Mouse (Mus musculus): ENCODE results near the gene Galnt9. TPM values are rescaled to one million over a fixed set of nuclear protein-coding genes. Genes with fewer than 3 reads are reported as not detected.

Gene Galnt9
- 0.54 TPM for polyA plus RNA-seq (2015; fragmentation: Illumina TruSeq; extraction: RNeasy Lipid Tissue Mini Kit (QIAGEN cat#74804); ENCODE audit: insufficient read depth, low read depth, low replicate concordance)

DNA sequence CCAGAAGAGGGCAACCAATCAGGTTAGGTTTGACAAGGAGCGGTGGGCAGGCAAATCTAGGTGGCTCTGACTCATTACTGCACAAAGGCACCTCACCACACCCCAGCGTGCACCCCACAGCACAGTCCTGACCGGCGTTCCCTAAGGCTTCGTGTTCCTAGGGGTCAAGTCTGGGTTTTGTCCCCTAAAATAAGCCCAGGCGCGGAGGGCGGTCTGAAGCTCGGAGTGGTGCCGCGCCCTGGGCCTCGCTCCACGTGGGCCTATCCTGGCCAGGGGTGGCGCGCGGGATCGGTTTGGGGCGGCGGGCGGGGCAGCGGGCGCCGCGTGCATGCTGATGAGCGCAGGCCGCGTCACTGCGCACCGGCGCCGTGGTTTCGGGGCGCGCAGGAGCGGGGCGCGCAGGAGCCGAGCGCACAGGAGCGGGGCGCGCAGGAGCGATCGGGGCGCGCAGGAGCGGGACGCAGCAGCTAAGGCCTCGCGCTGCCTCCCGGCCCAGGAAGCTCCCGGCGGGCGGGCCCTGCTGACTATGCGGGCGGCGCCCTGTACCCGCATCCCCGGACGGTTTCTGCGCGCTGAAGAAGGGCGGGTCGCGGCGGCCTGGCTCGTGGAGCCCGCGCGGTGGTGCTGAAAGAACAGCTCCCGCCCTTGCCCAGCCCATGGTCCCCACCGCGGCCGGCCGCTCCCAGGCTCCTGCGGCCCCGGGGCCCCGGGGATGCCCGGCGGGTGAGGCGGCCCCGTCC lies at the start of gene Galnt9:
Galnt9 (plus strand) TSS at position 405 of the 740 bp plus-strand sequence.

GRCm38 (mm10) chr5:110652719-110653648 lies 108.8 kb downstream of the Galnt9 start, which contains the start of the genes Noc4l and Ddx51:
TSS of gene Noc4l (minus strand) at chr5:110653417.
TSS of gene Ddx51 (plus strand) at chr5:110653451.

Other genes starting within 250 kb of the Galnt9 start
- not detected for gene P2rx2, start 201.1 kb upstream of the Galnt9 start, polyA plus RNA-seq (2015; fragmentation: Illumina TruSeq; extraction: RNeasy Lipid Tissue Mini Kit (QIAGEN cat#74804); ENCODE audit: insufficient read depth, low read depth, low replicate concordance)
- gene Lrcol1, start 199.6 kb upstream of the Galnt9 start, polyA plus RNA-seq (2015; fragmentation: Illumina TruSeq; extraction: RNeasy Lipid Tissue Mini Kit (QIAGEN cat#74804); ENCODE audit: insufficient read depth, low read depth, low replicate concordance) = not detected
- 9.7 TPM for gene Fbrsl1, start 95.9 kb upstream of the Galnt9 start, polyA plus RNA-seq (2015; fragmentation: Illumina TruSeq; extraction: RNeasy Lipid Tissue Mini Kit (QIAGEN cat#74804); ENCODE audit: insufficient read depth, low read depth, low replicate concordance)
- 3.4 TPM for gene Noc4l, start 109.1 kb downstream of the Galnt9 start, polyA plus RNA-seq (2015; fragmentation: Illumina TruSeq; extraction: RNeasy Lipid Tissue Mini Kit (QIAGEN cat#74804); ENCODE audit: insufficient read depth, low read depth, low replicate concordance)
- 4.6 TPM for gene Ddx51, start 109.1 kb downstream of the Galnt9 start, polyA plus RNA-seq (2015; fragmentation: Illumina TruSeq; extraction: RNeasy Lipid Tissue Mini Kit (QIAGEN cat#74804); ENCODE audit: insufficient read depth, low read depth, low replicate concordance)
- gene Ep400, start 226.4 kb downstream of the Galnt9 start, polyA plus RNA-seq (2015; fragmentation: Illumina TruSeq; extraction: RNeasy Lipid Tissue Mini Kit (QIAGEN cat#74804); ENCODE audit: insufficient read depth, low read depth, low replicate concordance) = 8.4 TPM
- 14.6 TPM for gene Pus1, start 236.3 kb downstream of the Galnt9 start, polyA plus RNA-seq (2015; fragmentation: Illumina TruSeq; extraction: RNeasy Lipid Tissue Mini Kit (QIAGEN cat#74804); ENCODE audit: insufficient read depth, low read depth, low replicate concordance)